Mouse (Mus musculus): ENCODE measurements around the gene Fadd. TPM values are rescaled to one million over a fixed set of nuclear protein-coding genes. Genes with fewer than 3 reads are reported as not detected.

The Fadd gene
- polyA plus RNA-seq, 1 experiment, result 15.2 TPM

DNA sequence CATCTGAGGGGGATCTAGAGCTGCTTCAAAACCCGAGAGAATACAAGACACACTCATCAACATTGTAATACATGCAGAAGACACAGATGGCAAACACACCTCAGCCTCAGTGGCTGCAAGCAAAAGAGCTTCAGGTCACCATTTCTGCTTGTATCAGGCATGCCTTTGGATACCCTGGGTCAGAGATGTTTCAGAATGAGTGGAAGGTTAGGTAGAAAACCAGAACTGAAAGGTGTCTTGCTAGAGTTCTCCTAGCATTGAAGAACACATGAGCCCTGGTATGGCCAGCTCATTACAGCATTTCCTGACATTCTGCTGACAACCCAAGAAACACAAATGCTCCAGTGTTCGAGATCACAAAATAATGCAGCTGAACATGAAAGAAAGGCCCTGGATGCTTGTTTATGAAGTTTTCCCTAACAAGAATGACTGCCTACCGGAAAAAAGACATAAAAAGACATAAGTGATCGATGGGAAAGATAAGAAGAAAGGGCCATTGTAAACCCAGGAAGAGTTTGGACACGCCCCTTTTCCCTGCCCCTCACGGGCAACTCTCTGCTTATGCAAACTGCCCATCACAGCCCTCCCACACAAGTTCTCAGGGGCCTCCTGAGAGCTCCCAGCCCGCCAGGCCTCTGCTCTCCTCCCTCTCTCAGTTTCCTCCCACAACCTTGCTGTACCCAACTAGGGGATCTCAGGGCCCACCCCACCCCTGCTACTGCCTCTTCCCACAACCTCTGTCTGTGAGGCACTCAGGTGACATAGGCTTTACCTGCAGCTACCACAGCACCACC lies 50.5 kb downstream of the Fadd start:
- no peaks in the 10 kb centered on the region for H3K36me3 ChIP-seq (ENCODE audit: control insufficient read depth, insufficient read depth, low read length)
- H3K27ac ChIP-seq (ENCODE audit: insufficient read depth, low read depth, low read length), result no peak overlapping the region
- no peaks in the 10 kb centered on the region for H3K27me3 ChIP-seq (replicated peaks; ENCODE audit: control insufficient read depth, insufficient read depth, low read length)
- no peak for DNase-seq
- no peak overlapping the region for H3K4me3 ChIP-seq (ENCODE audit: insufficient read depth, low read depth, low read length)
- 36% methylated on average over 7 of the region's 7 CpGs for WGBS
- H3K4me1 ChIP-seq (ENCODE audit: control insufficient read depth, insufficient read depth, low read length), result peaks cover 5% of the 10 kb centered on the region; the same call in 1 of the 2 replicates
- TF ChIP-seq POLR2A (IDR thresholded peaks at IDR 0.05; ENCODE audit: low read depth, low read length), result no peak
- no peak for TF ChIP-seq CTCF (conservative IDR thresholded peaks at IDR 0.05; ENCODE audit: insufficient read depth, insufficient read length, low read depth, low read length)

DNA sequence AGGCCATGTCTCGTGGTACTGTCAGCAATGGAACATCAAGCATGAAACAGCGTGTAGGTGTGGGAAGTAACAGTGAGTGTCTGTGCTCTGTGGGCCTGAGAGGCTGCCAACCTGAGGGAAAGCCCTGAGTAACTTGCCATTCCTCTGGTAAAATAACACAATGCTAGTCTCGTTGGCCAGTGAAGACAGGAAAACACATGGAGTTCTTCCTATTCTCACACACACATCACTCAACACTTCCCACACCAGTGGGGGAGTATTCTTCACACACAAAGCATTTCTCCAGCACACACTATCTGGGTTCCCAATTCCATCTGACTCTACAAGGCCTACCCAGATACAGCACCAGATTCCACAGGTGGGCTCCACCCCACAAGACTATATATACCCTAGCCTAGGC lies 52.4 kb downstream of the Fadd start:
- peaks cover 5% of the 10 kb centered on the region; the same call in 1 of the 2 replicates for H3K4me1 ChIP-seq (ENCODE audit: control insufficient read depth, insufficient read depth, low read length)
- TF ChIP-seq POLR2A (IDR thresholded peaks at IDR 0.05; ENCODE audit: low read depth, low read length) (no peak), CTCF (conservative IDR thresholded peaks at IDR 0.05; ENCODE audit: insufficient read depth, insufficient read length, low read depth, low read length) (no peak)
- H3K36me3 ChIP-seq (ENCODE audit: control insufficient read depth, insufficient read depth, low read length), result no peaks in the 10 kb centered on the region
- H3K27ac ChIP-seq (ENCODE audit: insufficient read depth, low read depth, low read length), result no peak overlapping the region
- no peak for DNase-seq
- H3K27me3 ChIP-seq (replicated peaks; ENCODE audit: control insufficient read depth, insufficient read depth, low read length), result no peaks in the 10 kb centered on the region
- WGBS, result 66% methylated on average over 3 of the region's 3 CpGs
- H3K4me3 ChIP-seq (ENCODE audit: insufficient read depth, low read depth, low read length), result no peak overlapping the region

DNA sequence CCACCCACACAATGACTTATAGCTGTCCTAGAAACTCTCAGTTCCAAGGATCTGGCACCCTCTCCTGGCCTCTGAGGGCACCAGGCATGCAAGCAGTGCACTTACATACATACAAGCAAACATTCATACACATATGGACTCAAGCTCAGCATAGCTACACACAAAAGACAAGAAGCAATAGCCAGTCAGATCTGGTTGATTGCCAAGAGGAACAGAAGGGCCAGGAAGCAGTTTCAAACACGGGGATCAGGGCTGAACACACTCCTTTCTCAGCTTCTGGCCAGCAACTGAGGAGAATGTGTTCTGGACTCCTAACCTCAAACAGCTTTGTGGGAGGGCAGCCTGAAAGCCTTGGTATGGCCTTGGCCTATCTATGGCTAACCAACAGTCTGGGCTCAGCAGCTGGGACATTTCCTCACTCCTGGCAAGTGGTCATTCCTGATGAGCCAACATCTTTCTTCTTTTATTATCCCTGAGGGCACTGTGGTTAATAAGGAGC lies 54.5 kb downstream of the Fadd start:
- TF ChIP-seq POLR2A (IDR thresholded peaks at IDR 0.05; ENCODE audit: low read depth, low read length), result no peak
- TF ChIP-seq CTCF (conservative IDR thresholded peaks at IDR 0.05; ENCODE audit: insufficient read depth, insufficient read length, low read depth, low read length), result no peak; the same call in 1 of the 2 replicates
- Histone ChIP-seq H3K27me3 (replicated peaks; ENCODE audit: control insufficient read depth, insufficient read depth, low read length) (no peaks in the 10 kb centered on the region), H3K4me1 (ENCODE audit: control insufficient read depth, insufficient read depth, low read length) (peaks cover 5% of the 10 kb centered on the region; the same call in 1 of the 2 replicates), H3K36me3 (ENCODE audit: control insufficient read depth, insufficient read depth, low read length) (no peaks in the 10 kb centered on the region), H3K27ac (ENCODE audit: insufficient read depth, low read depth, low read length) (no peak overlapping the region), H3K4me3 (ENCODE audit: insufficient read depth, low read depth, low read length) (no peak overlapping the region)
- WGBS, result 4% methylated on average over 1 of the region's 1 CpGs
- DNase-seq, result peak; percentile 52

Other genes starting within 250 kb of the Fadd start
- gene Cttn, start 111.5 kb downstream of the Fadd start, polyA plus RNA-seq (2012; rRNA removed), result 85.8 and 91.3 TPM in 2 replicates
- 43.8 and 44.9 TPM in 2 replicates for gene Ppfia1, start 28.7 kb downstream of the Fadd start, polyA plus RNA-seq (2012; rRNA removed)
- gene Ano1, start 169.5 kb upstream of the Fadd start, polyA plus RNA-seq (2012; rRNA removed), result 10.0 and 14.7 TPM in 2 replicates